Mouse (Mus musculus) megakaryocyte, embryonic 14.5 days (primary cell): ENCODE measurements at regions not wholly inside any gene's neighbourhood (a gene's known extent, or its start where the extent isn't known, plus 50 kb on each side); places are given as distances from the start of the nearest gene placed in this dataset.

Source experiments
- FLI1 ChIP-seq: IDR thresholded peaks from 2 replicates; pipeline ENCODE4 v1.6.1; 2012; ENCODE audit warnings: low read length, inconsistent platforms, mixed read lengths
- GATA1 ChIP-seq: IDR thresholded peaks from 3 replicates; pipeline ENCODE4 v1.6.1; 2012; ENCODE audit warnings: mixed read lengths, low read length, inconsistent platforms, borderline replicate concordance

DNA sequence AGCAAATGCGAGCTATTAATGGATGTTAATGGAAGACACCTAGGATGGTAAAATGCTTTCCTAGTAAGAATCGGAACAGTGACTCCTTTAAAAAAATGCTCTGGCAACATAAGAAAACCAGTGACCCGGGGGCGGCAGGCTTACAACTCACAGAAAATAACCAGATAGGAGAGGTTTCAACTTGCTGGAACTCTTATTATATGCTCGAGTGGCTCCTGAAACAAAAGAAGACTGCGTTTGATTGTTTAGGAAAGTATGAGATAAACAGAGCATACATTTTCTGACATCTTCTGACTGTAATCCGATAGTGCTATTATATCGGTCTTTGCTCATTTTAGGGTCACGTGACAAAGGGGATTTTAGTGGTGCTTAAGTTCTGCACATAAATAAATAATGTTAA is 152.8 kb upstream of the Pkn2 start:
- no peak for TF ChIP-seq FLI1
- no peak for TF ChIP-seq GATA1
